Mouse (Mus musculus): Measurements from ENCODE around the gene Vti1a. TPM values are rescaled to one million over a fixed set of nuclear protein-coding genes. Genes with fewer than 3 reads are reported as not detected.

The Vti1a gene
- polyA plus RNA-seq, 1 experiment from 2014 or later = 33.7 TPM

DNA sequence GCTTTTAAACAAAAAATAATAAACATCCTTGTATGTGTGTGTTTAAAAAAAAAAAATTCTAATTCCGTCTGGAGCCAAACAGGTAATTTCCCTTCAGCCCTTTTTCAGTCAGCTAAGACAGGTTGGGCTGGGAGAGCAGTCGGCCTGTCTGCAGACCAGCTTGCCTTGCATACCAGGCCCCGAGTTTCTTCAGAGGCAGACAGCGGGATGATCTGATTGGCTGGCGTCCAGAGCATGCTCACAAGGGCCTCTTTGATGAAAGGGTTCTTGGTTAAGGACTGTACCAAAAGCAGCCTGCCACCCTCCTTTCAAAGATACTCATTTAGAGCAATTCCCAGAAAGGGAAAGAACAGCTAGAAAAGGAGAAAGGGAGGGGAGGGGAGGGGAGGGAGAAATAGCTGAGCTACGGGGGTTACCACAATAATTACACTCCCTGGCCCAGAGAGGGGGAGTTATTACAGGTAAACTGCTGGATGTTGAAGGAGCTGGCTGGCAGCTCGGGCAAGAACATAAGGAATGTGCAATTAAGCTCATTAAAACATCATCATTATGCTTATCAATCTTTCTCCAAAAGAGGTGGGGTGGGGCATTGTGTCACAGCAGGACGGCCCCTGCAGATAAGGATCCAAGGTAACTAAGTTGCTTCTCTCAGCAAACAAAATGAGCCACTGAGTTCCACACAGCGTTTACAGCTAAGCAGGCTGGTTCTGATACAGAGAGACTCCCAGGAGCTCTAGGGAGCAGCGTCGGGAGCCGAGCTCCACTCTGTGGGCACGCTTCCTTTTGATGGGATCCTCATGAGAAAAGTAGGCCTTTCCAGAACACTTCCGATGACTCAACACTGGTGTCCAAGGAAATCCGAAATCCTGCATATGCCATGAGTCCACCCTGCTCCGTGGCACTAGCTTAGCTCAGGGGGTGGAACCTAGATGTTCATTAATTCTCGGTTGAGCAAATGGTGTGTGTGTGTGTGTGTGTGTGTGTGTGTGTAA, 262.3 kb downstream of the Vti1a start:
- H3K36me3 ChIP-seq = no peaks in the 10 kb centered on the region
- H3K4me1 ChIP-seq = peaks cover 16% of the 10 kb centered on the region
- 34% methylated on average over 17 of the region's 17 CpGs for WGBS
- no peak overlapping the region for H3K4me3 ChIP-seq (replicated peaks)
- no peak overlapping the region; the same call in 1 of the 2 replicates for H3K9ac ChIP-seq (replicated peaks)
- ATAC-seq (ENCODE audit: low FRiP score) = peak; percentile 93
- no peaks in the 10 kb centered on the region for H3K27me3 ChIP-seq (replicated peaks)
- H3K9me3 ChIP-seq (replicated peaks) = no peaks in the 10 kb centered on the region
- peak overlapping the region; percentile 65 for H3K27ac ChIP-seq (replicated peaks)
- H3K4me2 ChIP-seq = peak overlapping the region; percentile 23

DNA sequence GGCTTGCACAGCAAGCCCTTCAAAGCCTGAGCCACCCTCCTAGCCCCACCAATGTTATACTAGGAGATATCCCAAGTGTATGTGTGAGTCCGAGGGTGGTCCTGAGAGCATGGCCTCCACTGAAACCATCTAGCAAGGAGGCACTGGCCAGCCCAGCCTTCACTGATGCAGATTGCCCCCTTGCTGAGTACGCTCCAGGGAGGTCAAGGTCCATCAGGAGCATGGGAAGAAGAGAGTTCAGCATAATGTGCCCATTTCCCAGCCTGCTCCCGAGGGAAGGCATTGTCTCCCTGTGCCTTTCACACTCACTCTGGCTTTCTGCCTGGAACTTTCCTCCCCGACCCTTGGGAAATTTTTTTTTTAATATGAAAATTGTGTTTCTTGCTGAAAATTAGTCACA, 263.2 kb downstream of the Vti1a start:
- H3K9ac ChIP-seq (replicated peaks) = no peak overlapping the region
- no peak for ATAC-seq (ENCODE audit: low FRiP score)
- H3K27ac ChIP-seq (replicated peaks) = no peak overlapping the region
- no peak overlapping the region for H3K4me3 ChIP-seq (replicated peaks)
- 92% methylated on average over 4 of the region's 4 CpGs for WGBS
- H3K36me3 ChIP-seq = no peaks in the 10 kb centered on the region
- H3K4me2 ChIP-seq = no peak overlapping the region
- 0 out of 2 replicates have a peak, but pooled peaks cover 3% of the 10 kb centered on the region for H3K27me3 ChIP-seq (replicated peaks)
- H3K9me3 ChIP-seq (replicated peaks) = no peaks in the 10 kb centered on the region
- peaks cover 16% of the 10 kb centered on the region for H3K4me1 ChIP-seq

DNA sequence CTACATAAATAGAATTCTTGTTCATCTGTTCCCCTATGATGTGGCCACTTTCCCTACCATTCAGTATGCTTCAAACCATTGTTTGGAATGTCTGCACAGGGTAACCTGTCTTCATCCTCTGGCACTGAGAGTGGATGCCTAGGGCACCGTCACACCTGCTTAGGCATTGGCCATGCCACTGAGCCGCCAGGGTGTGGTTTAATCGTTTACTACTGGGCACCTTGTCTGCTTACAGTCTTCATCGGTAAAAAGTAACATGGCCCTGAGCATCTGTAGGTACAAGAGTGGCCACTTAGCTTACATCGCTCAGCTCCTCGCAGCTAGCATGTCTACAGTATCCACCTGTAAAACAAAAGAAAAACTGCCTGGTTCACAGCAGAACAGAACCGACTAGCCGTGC, 264.1 kb downstream of the Vti1a start:
- H3K4me1 ChIP-seq = peaks cover 16% of the 10 kb centered on the region
- no peak overlapping the region for H3K27ac ChIP-seq (replicated peaks)
- H3K4me2 ChIP-seq = no peak overlapping the region
- ATAC-seq (ENCODE audit: low FRiP score) = no peak
- H3K27me3 ChIP-seq (replicated peaks) = 0 out of 2 replicates have a peak, but pooled peaks cover 6% of the 10 kb centered on the region
- H3K4me3 ChIP-seq (replicated peaks) = no peak overlapping the region
- no peaks in the 10 kb centered on the region for H3K9me3 ChIP-seq (replicated peaks)
- no peaks in the 10 kb centered on the region for H3K36me3 ChIP-seq
- 92% methylated on average over 8 of the region's 8 CpGs for WGBS
- H3K9ac ChIP-seq (replicated peaks) = no peak overlapping the region

DNA sequence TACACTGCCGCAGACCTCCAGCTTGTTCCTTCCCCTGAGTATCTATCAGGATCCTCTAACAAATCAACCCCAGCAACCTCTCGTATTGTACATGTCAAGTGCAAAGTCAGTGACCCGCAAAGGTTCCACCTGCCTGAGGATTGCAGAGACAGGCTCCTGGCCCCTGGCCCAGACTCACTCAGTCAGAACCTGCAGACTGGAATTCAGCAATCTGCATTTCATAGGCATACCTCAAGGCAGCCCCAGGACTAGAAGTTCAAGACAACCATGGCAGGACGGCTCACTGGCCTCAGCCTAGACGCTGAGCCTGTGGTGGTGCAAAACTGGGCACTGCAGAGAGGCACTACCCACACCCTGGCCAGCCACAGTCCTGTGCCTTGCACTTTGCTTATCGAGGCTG, 264.6 kb downstream of the Vti1a start:
- H3K36me3 ChIP-seq = no peaks in the 10 kb centered on the region
- H3K27ac ChIP-seq (replicated peaks) = no peak overlapping the region
- H3K27me3 ChIP-seq (replicated peaks) = 0 out of 2 replicates have a peak, but pooled peaks cover 8% of the 10 kb centered on the region
- peaks cover 16% of the 10 kb centered on the region for H3K4me1 ChIP-seq
- H3K9me3 ChIP-seq (replicated peaks) = no peaks in the 10 kb centered on the region
- 83% methylated on average over 6 of the region's 6 CpGs for WGBS
- no peak overlapping the region for H3K9ac ChIP-seq (replicated peaks)
- no peak for ATAC-seq (ENCODE audit: low FRiP score)
- H3K4me3 ChIP-seq (replicated peaks) = no peak overlapping the region
- H3K4me2 ChIP-seq = no peak overlapping the region

DNA sequence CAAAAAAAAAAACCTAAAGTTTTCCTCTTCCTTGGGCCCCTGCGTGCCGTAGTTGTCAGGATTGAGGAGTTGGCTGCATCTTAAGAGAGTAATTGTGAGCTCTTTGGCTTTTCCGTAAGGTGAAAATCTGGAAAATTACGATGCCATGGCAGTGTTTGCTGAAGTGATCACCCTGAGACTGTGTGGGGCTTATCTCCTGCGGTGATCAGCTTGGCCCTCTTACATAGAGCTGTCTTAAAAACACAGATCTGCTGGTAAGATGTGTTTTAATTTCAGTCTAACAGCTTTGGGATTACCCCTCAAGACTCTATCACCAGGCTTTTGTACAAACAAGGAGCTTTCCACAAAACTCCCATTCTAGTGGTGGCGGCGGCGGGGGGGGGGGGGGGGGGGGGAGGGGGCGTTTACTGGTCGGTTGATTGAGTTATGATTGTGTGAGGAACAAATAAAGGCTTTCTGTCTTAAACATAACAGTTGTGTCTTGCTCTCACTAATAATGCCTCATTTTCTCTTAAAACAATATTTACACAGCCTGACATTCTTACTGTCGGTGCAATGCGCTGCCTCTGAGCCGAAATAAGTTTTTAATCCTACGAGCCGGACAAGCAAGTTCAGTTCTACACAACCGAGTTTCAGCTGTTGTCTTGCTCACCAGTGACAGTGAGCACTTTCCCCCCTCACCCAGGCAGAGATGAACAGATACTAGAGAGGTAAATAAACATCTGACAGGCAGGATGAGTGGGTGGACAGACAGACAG, 267.0 kb downstream of the Vti1a start:
- no peaks in the 10 kb centered on the region for H3K36me3 ChIP-seq
- H3K4me1 ChIP-seq = peaks cover 7% of the 10 kb centered on the region
- H3K4me2 ChIP-seq = no peak overlapping the region
- H3K9me3 ChIP-seq (replicated peaks) = no peaks in the 10 kb centered on the region
- ATAC-seq (ENCODE audit: low FRiP score) = no peak
- WGBS = 55% methylated on average over 14 of the region's 16 CpGs
- no peak overlapping the region for H3K9ac ChIP-seq (replicated peaks)
- H3K27ac ChIP-seq (replicated peaks) = no peak overlapping the region
- peaks cover 23% of the 10 kb centered on the region for H3K27me3 ChIP-seq (replicated peaks)
- H3K4me3 ChIP-seq (replicated peaks) = no peak overlapping the region

DNA sequence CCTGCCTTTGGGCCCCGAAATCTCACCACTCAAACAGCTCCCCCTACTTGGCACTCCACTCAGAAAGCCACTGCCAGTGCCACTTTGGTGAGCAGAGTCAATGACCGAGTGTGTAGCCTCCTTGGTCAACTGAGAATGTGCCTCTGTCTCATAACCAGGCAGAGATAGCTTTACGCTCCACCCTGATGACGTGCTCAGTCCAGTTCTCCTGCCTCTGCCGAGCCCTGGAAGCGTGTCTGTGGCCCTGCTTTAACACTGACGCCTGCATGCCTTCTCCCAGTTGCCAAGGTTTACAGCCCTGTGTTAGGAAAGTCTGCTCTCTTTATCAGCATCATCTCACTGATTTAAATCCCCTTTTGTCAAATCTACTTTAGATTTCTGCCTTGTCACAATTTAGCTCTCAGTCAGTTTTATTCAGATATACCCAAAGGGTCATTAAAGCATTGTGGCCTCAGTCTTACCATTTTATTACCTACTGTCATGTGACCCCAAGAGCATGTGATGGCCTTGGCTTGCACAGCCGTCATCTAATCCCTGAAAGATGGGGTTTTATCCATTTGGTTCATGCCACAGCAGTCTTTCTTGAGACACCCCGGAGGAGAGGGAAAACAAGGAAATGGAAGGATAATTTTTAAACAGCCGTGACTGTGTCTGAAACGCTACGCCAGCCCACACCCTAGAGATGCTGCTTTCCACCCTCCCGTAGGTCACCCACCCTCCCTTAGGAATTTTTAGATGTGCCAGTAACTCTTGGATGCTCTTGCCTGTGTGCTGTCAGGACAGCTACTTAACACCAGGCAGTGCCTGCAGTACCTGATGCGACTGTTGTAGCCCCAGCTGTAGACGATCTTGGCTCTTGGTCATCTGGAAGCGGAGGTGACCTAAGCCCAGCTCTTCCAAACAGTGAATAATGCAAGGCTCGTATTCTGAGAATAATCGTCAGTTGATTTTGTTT, 269.5 kb downstream of the Vti1a start:
- 72% methylated on average over 18 of the region's 18 CpGs for WGBS
- H3K36me3 ChIP-seq = no peaks in the 10 kb centered on the region
- H3K4me1 ChIP-seq = peaks cover 11% of the 10 kb centered on the region
- ATAC-seq (ENCODE audit: low FRiP score) = no peak
- H3K4me3 ChIP-seq (replicated peaks) = no peak overlapping the region
- H3K27ac ChIP-seq (replicated peaks) = no peak overlapping the region
- H3K27me3 ChIP-seq (replicated peaks) = peaks cover 39% of the 10 kb centered on the region
- no peak overlapping the region for H3K9ac ChIP-seq (replicated peaks)
- no peaks in the 10 kb centered on the region for H3K9me3 ChIP-seq (replicated peaks)
- H3K4me2 ChIP-seq = no peak overlapping the region

DNA sequence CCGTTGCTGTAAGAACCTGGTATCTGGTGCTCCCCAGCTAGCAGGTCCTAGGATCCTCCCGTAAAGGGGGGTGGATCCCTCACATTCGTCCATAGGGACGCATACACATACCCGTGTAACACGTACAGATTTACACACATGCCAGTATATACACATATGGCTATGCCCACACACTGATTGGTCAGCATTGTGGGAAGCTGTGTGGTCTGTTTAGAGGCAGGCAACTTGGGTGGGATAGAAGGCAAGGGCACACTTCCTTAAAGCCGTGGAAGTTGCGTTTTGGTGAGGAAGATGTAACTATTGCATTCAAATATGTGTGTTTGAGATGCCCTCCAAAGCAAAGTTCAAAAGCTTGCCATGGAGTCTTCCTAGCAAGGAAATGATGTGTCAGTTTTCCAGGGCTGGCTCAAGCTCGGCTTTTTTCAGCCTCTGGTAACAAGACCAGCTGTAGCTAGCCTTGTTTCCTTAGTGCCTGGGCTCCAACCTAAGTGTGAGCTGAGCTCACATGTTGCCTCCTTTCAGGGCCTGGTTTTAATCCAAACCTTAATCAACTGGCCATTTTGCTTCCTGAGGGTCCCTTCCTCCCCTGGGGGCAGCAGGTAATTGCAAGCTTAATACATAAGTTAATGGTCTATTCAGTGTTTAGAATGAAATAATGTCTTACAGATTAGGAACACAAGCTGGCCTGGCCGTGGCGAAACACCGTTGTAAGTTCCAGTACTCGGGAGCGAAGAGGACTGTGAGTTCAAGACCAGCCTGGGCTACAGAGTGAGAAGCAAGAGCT, 271.7 kb downstream of the Vti1a start:
- ATAC-seq (ENCODE audit: low FRiP score) = no peak
- 82% methylated on average over 14 of the region's 14 CpGs for WGBS
- peaks cover 47% of the 10 kb centered on the region for H3K27me3 ChIP-seq (replicated peaks)

DNA sequence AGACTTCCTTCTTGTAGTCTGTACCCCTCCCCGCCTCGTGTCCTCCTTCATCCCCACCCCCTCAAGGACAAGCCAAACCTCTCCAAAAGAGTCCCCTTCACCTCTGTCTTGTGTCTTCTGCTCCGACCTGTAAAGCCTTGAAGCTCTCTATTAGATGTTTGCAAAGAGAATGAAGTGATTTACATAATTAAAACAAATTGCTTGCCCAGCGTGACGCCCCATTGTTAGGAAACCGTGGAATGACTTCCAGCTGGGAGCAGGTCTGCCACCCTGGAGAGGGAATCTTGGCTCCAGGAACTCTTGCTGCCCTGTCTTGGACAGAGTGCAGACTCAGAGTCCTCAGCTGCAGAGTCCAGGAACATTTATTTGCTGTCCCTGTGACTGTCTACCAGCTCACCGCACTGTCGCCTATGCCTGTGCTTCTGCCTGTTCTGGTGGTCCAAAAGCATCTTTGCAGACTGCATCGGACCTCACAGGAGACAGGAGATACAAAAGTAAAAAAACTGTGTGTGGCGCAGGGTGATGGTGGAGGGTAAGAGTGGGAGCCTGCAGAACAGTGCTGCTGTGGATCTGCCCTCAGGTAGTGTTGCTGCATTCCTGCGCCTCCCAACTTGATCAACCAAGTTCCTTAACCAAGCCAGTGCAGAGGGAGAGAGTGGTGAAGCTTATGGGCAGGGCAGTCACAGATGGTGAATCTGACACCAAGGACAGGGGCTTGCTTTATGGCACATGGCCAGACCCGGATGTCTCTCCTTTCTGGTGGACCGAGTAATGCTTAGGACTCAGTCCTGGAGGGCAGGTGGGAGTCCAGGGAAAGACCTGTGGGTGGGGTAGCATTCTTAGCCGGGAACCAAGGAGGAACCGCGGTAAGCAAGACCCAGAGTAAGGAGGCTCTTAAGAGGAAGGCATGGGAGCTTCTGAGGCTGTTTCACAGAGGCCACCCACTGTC, 273.1 kb downstream of the Vti1a start:
- ATAC-seq (ENCODE audit: low FRiP score) = no peak
- no peak overlapping the region for H3K9ac ChIP-seq (replicated peaks)
- 31% methylated on average over 16 of the region's 16 CpGs for WGBS
- H3K36me3 ChIP-seq = no peaks in the 10 kb centered on the region
- no peaks in the 10 kb centered on the region for H3K9me3 ChIP-seq (replicated peaks)
- H3K4me1 ChIP-seq = peaks cover 27% of the 10 kb centered on the region
- no peak overlapping the region for H3K4me3 ChIP-seq (replicated peaks)
- no peak overlapping the region for H3K27ac ChIP-seq (replicated peaks)
- H3K27me3 ChIP-seq (replicated peaks) = peaks cover 46% of the 10 kb centered on the region
- H3K4me2 ChIP-seq = no peak overlapping the region

More for the DNA sequence above, 271.7 kb downstream of the Vti1a start:
- no peaks in the 10 kb centered on the region for H3K36me3 ChIP-seq
- no peaks in the 10 kb centered on the region for H3K9me3 ChIP-seq (replicated peaks)
- H3K4me2 ChIP-seq = no peak overlapping the region
- H3K27ac ChIP-seq (replicated peaks) = no peak overlapping the region
- peaks cover 13% of the 10 kb centered on the region for H3K4me1 ChIP-seq
- no peak overlapping the region for H3K9ac ChIP-seq (replicated peaks)
- H3K4me3 ChIP-seq (replicated peaks) = no peak overlapping the region

DNA sequence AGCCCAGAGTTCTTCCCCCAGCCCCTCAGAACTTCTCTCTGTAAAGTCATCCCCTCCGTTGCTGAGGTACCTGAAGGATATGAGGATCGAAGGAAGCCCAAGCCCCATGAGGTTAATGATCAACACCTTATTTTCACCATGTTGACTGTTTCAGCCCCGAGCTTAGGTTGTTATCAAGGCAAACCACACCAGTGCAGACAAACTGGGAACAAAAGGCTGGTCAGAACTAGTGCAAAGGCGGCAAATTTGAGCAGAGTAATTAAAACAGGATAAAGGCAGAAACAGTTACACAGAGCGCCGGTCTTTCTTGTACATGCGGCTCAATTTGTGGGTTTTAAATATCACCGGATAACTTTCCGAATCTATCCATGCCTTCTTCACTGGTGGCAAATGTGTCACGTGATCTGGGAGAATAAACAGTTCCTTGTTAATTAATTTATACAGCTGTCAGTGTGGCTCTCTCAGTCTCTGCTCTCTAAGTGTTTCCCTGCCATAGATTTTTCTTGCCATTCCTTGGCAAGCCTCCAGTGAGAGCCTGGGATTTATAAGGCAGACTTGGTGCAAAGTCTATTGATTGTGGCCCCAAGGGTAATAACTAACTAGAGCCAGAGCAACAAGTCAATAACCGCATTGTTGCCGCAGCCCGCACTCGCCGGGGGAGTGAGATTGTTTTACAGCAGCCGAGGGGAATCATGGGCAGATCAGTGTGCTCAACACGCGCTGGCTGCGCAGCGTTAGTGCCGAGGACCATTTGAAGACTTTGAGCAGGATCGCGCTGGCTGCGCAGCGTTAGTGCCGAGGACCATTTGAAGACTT, 277.0 kb downstream of the Vti1a start:
- Histone ChIP-seq H3K27ac (replicated peaks) (peak overlapping the region; percentile 48; the same call in 1 of the 2 replicates), H3K4me2 (peak overlapping the region; percentile 49), H3K4me3 (replicated peaks) (no peak overlapping the region), H3K9ac (replicated peaks) (no peak overlapping the region), H3K27me3 (replicated peaks) (peaks cover 52% of the 10 kb centered on the region), H3K36me3 (no peaks in the 10 kb centered on the region), H3K4me1 (peaks cover 33% of the 10 kb centered on the region), H3K9me3 (replicated peaks) (no peaks in the 10 kb centered on the region)
- ATAC-seq (ENCODE audit: low FRiP score) = peak; percentile 86
- 20% methylated on average over 26 of the region's 26 CpGs for WGBS

Data from neural tube, embryonic 15.5 days (tissue).